ENCODE assay signal across 8 mouse cellular contexts in the genomic region with DNA sequence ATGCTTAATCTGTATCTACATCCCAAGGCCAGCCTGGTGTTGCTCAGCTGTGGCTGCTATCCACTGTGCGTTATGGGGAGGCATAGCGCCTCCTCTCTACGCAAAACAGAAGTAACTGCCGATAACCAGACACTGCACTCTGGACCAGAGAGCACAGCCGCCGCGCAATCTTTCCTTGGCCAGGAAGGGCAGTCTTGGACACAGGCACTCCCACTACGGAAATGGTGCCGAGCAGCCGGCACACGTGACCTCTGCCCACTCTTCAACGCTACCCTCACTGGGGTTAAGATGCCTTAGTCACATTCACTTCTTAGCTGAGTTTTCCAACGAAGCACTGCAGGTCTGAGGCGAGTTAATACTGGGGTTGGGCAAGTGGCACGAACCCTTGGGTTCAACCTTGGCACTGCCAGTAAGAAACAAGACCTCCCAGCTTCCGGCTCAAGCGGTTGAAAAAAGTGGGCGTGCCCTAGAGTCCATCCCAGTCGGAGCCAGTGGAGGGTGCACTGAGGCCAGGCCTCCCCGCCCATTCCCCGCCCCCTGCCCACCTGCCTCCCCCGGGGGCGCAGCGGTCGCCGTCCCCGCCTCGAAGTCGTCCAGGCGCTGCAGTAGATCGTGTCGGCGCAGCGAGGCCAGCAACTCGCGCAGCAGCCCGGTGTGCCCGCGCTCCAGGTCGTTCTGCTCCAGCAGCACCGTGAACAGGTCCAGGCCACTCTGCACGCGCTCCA. TPM values are rescaled to one million over a fixed set of nuclear protein-coding genes. Genes with fewer than 3 reads are reported as not detected.
DNase-seq lines count a peak whose midpoint lies in the region; ATAC-seq and TF ChIP-seq lines count a peak whose summit lies in the region.

No protein-coding gene starts in this region.

- peak overlapping the region; percentile 77 for H3K4me3 ChIP-seq in erythroblast, embryonic 14.5 days (replicated peaks)
- peak overlapping the region; percentile 92 for H3K4me3 ChIP-seq in heart, embryonic 13.5 days
- H3K4me3 ChIP-seq in kidney, postnatal 0 days (replicated peaks; ENCODE audit: low read depth, low read length): peak overlapping the region; percentile 68
- peak overlapping the region; percentile 70 for H3K4me3 ChIP-seq in liver, embryonic 11.5 days (ENCODE audit: low read depth, low read length)
- H3K4me3 ChIP-seq in myocyte: peak overlapping the region; percentile 60
- peak overlapping the region; percentile 53 for H3K4me3 ChIP-seq in stomach, embryonic 14.5 days (ENCODE audit: low read depth, low read length)

- peak; percentile 48; the same call in 1 of the 2 replicates for TF ChIP-seq CTCF in brain, embryonic 14.5 days (IDR thresholded peaks at IDR 0.05; ENCODE audit: borderline replicate concordance, extremely low read depth, insufficient read depth, insufficient read length)
- TF ChIP-seq CTCF in kidney, postnatal 0 days (IDR thresholded peaks at IDR 0.05; ENCODE audit: low read depth): peak; percentile 82

- peaks cover 9% of the 10 kb centered on the region for H3K79me2 ChIP-seq in myocyte (ENCODE audit: control insufficient read depth, insufficient read depth)

- H3K27ac ChIP-seq in heart, embryonic 13.5 days (replicated peaks): peak overlapping the region; percentile 96
- H3K27ac ChIP-seq in kidney, postnatal 0 days: peak overlapping the region; percentile 94
- H3K27ac ChIP-seq in liver, embryonic 11.5 days (ENCODE audit: low read depth, low read length): peak overlapping the region; percentile 94
- peak overlapping the region; percentile 81 for H3K27ac ChIP-seq in stomach, embryonic 14.5 days (ENCODE audit: low read length)

- H3K9me3 ChIP-seq in erythroblast, embryonic 14.5 days (ENCODE audit: control insufficient read depth, low read length): no peaks in the 10 kb centered on the region
- no peaks in the 10 kb centered on the region for H3K9me3 ChIP-seq in heart, embryonic 13.5 days
- H3K9me3 ChIP-seq in kidney, postnatal 0 days (replicated peaks; ENCODE audit: low read length): no peaks in the 10 kb centered on the region
- H3K9me3 ChIP-seq in liver, embryonic 11.5 days (ENCODE audit: control insufficient read depth, low read length): no peaks in the 10 kb centered on the region
- no peaks in the 10 kb centered on the region for H3K9me3 ChIP-seq in stomach, embryonic 14.5 days (ENCODE audit: control insufficient read depth, low read depth, low read length)

- ATAC-seq in heart, embryonic 13.5 days (ENCODE audit: extremely low read depth, insufficient number of reproducible peaks, low FRiP score, low TSS enrichment): peak; percentile 80
- peak; percentile 87 for ATAC-seq in kidney, postnatal 0 days (replicated peaks; ENCODE audit: low FRiP score, low read depth)
- peak; percentile 89 for ATAC-seq in liver, embryonic 11.5 days (replicated peaks; ENCODE audit: low FRiP score)
- ATAC-seq in stomach, embryonic 14.5 days (ENCODE audit: insufficient number of reproducible peaks, insufficient read depth, low FRiP score, low read depth): peak; percentile 86

- no peak for TF ChIP-seq POLR2A in brain, embryonic 14.5 days (IDR thresholded peaks at IDR 0.05; ENCODE audit: borderline replicate concordance, extremely low read depth, insufficient read depth, insufficient read length, poor library complexity, severe bottlenecking)
- no peak for TF ChIP-seq POLR2A in myocyte (IDR thresholded peaks at IDR 0.05; ENCODE audit: insufficient read length, low read depth)

- H3K36me3 ChIP-seq in erythroblast, embryonic 14.5 days (ENCODE audit: control insufficient read depth): peaks cover 24% of the 10 kb centered on the region
- peaks cover 19% of the 10 kb centered on the region for H3K36me3 ChIP-seq in heart, embryonic 13.5 days
- peaks cover 11% of the 10 kb centered on the region; the same call in 1 of the 2 replicates for H3K36me3 ChIP-seq in kidney, postnatal 0 days (ENCODE audit: insufficient read depth, low read length)
- peaks cover 12% of the 10 kb centered on the region; the same call in 1 of the 2 replicates for H3K36me3 ChIP-seq in liver, embryonic 11.5 days (ENCODE audit: control insufficient read depth, insufficient read depth, low read length)
- no peaks in the 10 kb centered on the region for H3K36me3 ChIP-seq in myocyte (ENCODE audit: control insufficient read depth, insufficient read depth)
- 0 out of 2 replicates have a peak, but pooled peaks cover 4% of the 10 kb centered on the region for H3K36me3 ChIP-seq in stomach, embryonic 14.5 days (ENCODE audit: control insufficient read depth, insufficient read depth, low read length)

- H3K27me3 ChIP-seq in erythroblast, embryonic 14.5 days (ENCODE audit: control insufficient read depth): no peaks in the 10 kb centered on the region
- peaks cover 14% of the 10 kb centered on the region; the same call in 1 of the 2 replicates for H3K27me3 ChIP-seq in heart, embryonic 13.5 days (replicated peaks)
- H3K27me3 ChIP-seq in kidney, postnatal 0 days (ENCODE audit: insufficient read depth, low read length): no peaks in the 10 kb centered on the region
- no peaks in the 10 kb centered on the region for H3K27me3 ChIP-seq in liver, embryonic 11.5 days (replicated peaks; ENCODE audit: control insufficient read depth, insufficient read depth, low read length)
- no peaks in the 10 kb centered on the region for H3K27me3 ChIP-seq in myocyte (ENCODE audit: control insufficient read depth, insufficient read depth, insufficient read length)
- H3K27me3 ChIP-seq in stomach, embryonic 14.5 days (ENCODE audit: control insufficient read depth, insufficient read depth, low read length): no peaks in the 10 kb centered on the region

- H3K9ac ChIP-seq in heart, embryonic 13.5 days: peak overlapping the region; percentile 91
- H3K9ac ChIP-seq in kidney, postnatal 0 days (ENCODE audit: low read depth, low read length): peak overlapping the region; percentile 63
- peak overlapping the region; percentile 76 for H3K9ac ChIP-seq in liver, embryonic 11.5 days (ENCODE audit: low read depth, low read length)
- peak overlapping the region; percentile 41; the same call in 1 of the 2 replicates for H3K9ac ChIP-seq in stomach, embryonic 14.5 days (replicated peaks; ENCODE audit: low read depth, low read length)

- DNase-seq in CD4-positive helper T cell, adult 2 months (ENCODE audit: low read depth, low spot score): peak; percentile 90
- DNase-seq in brain, embryonic 14.5 days (ENCODE audit: low read depth): peak; percentile 90
- peak; percentile 95 for DNase-seq in kidney, postnatal 0 days (ENCODE audit: low spot score)
- peak; percentile 89 for DNase-seq in liver, embryonic 11.5 days (ENCODE audit: low spot score)

- peak overlapping the region; percentile 87 for H3K4me2 ChIP-seq in heart, embryonic 13.5 days
- peak overlapping the region; percentile 84 for H3K4me2 ChIP-seq in kidney, postnatal 0 days (ENCODE audit: low read length)
- peak overlapping the region; percentile 82 for H3K4me2 ChIP-seq in liver, embryonic 11.5 days
- peak overlapping the region; percentile 71 for H3K4me2 ChIP-seq in myocyte (ENCODE audit: low read depth)
- peak overlapping the region; percentile 63 for H3K4me2 ChIP-seq in stomach, embryonic 14.5 days (replicated peaks; ENCODE audit: low read depth, low read length)

- H3K4me1 ChIP-seq in erythroblast, embryonic 14.5 days (ENCODE audit: control insufficient read depth): peaks cover 34% of the 10 kb centered on the region
- peaks cover 30% of the 10 kb centered on the region for H3K4me1 ChIP-seq in heart, embryonic 13.5 days
- peaks cover 12% of the 10 kb centered on the region; the same call in 1 of the 2 replicates for H3K4me1 ChIP-seq in kidney, postnatal 0 days (replicated peaks; ENCODE audit: insufficient read depth, low read length)
- H3K4me1 ChIP-seq in liver, embryonic 11.5 days (replicated peaks; ENCODE audit: control insufficient read depth, insufficient read depth, low read length): peaks cover 13% of the 10 kb centered on the region
- peaks cover 9% of the 10 kb centered on the region; the same call in 1 of the 2 replicates for H3K4me1 ChIP-seq in stomach, embryonic 14.5 days (ENCODE audit: control insufficient read depth, insufficient read depth, low read length)

- peak overlapping the region; percentile 72 for H3ac ChIP-seq in myocyte (ENCODE audit: control insufficient read depth, insufficient read length)

- under 1% methylated on average over 42 of the region's 43 CpGs for WGBS in heart, embryonic 13.5 days
- WGBS in kidney, postnatal 0 days: 1% methylated on average over 43 of the region's 43 CpGs
- WGBS in liver, embryonic 11.5 days: 2% methylated on average over 43 of the region's 43 CpGs
- 1% methylated on average over 43 of the region's 43 CpGs for WGBS in stomach, embryonic 14.5 days

TF ChIP-seq in myocyte, 11 proteins besides CTCF, POLR2A, EP300 and RAD21 (continues in another document):
- TF ChIP-seq MYOD1 (IDR thresholded peaks at IDR 0.05; ENCODE audit: control insufficient read depth in 1 of 3, insufficient read length in 2 of 3, low read depth in 2 of 3) (peak in 2 of 3 experiments; percentile 42 to 82), E2F4 (IDR thresholded peaks at IDR 0.05; ENCODE audit: insufficient read depth) (no peak), SRF (IDR thresholded peaks at IDR 0.05; ENCODE audit: control insufficient read depth, insufficient read length, low read depth) (peak; percentile 59), REST (IDR thresholded peaks at IDR 0.05; ENCODE audit: insufficient read depth, insufficient read length) (no peak), USF1 (IDR thresholded peaks at IDR 0.05; ENCODE audit: low read depth) (peak; percentile 95), POLR2AphosphoS2 (IDR thresholded peaks at IDR 0.05; ENCODE audit: insufficient read length, low read depth) (peak; percentile 16)

RNA-seq across cellular contexts. Expression of gene Fadd, which starts 0.5 kb away (rescaled TPM):
- polyA plus RNA-seq in brain, embryonic 14.5 days (2012; rRNA removed): 5.9 and 7.1 TPM in 2 replicates
- polyA plus RNA-seq in erythroblast, embryonic 14.5 days (2012): 0.16 and 0.23 TPM in 2 replicates
- polyA plus RNA-seq in heart, embryonic 13.5 days (2015; fragmentation: Nextera tagmentation; extraction: Ambion mirVana): 12.1 and 12.5 TPM in 2 replicates
- 12.6 and 13.1 TPM in 2 replicates for polyA plus RNA-seq in kidney, postnatal 0 days (2015; fragmentation: Nextera tagmentation; extraction: Ambion mirVana)
- 11.7 and 12.5 TPM in 2 replicates for polyA plus RNA-seq in liver, embryonic 11.5 days (2014; fragmentation: Nextera tagmentation; extraction: Ambion mirVana)
- 5.7 TPM for polyA plus RNA-seq in myocyte (2012; fragmentation: generic; extraction: Trizol)
- polyA plus RNA-seq in stomach, embryonic 14.5 days (2014; fragmentation: Nextera tagmentation; extraction: Ambion mirVana): 12.5 and 13.0 TPM in 2 replicates

RNA-seq across cellular contexts. Expression of gene Ppfia1, which starts 28.2 kb away (rescaled TPM):
- polyA plus RNA-seq in brain, embryonic 14.5 days (2012; rRNA removed): 54.5 and 57.9 TPM in 2 replicates
- 4.9 and 6.1 TPM in 2 replicates for polyA plus RNA-seq in erythroblast, embryonic 14.5 days (2012)
- 19.5 and 23.3 TPM in 2 replicates for polyA plus RNA-seq in heart, embryonic 13.5 days (2015; fragmentation: Nextera tagmentation; extraction: Ambion mirVana)
- polyA plus RNA-seq in kidney, postnatal 0 days (2015; fragmentation: Nextera tagmentation; extraction: Ambion mirVana): 27.6 and 31.2 TPM in 2 replicates
- polyA plus RNA-seq in liver, embryonic 11.5 days (2014; fragmentation: Nextera tagmentation; extraction: Ambion mirVana): 45.4 and 46.5 TPM in 2 replicates
- polyA plus RNA-seq in myocyte (2012; fragmentation: generic; extraction: Trizol): 17.8 TPM
- polyA plus RNA-seq in stomach, embryonic 14.5 days (2014; fragmentation: Nextera tagmentation; extraction: Ambion mirVana): 38.3 and 40.1 TPM in 2 replicates

Comparison
In these comparisons a context has a peak if more than half of its experiments do, and no peak if none do; other contexts are left out.
1. Peak in every context shown above with its lines: DNase-seq, ATAC-seq, H3K4me3 ChIP-seq and H3K27ac ChIP-seq.
2. H3K9ac ChIP-seq: peak in every context shown above with its lines; median percentile 91 in heart, embryonic 13.5 days; 76 in liver, embryonic 11.5 days; 63 in kidney, postnatal 0 days; 41 in stomach, embryonic 14.5 days.